Mouse (Mus musculus) lung, adult 2 months (tissue): Measurements from ENCODE around the gene S100a3.

ENCODE experiments used
- CTCF ChIP-seq: fragments of 200-500 bp; IDR thresholded peaks from 2 replicates; pipeline ENCODE4 v1.5.1; 2011; ENCODE audit warnings: mild to moderate bottlenecking, low read length, control low read depth; ENCODE audit not compliant: insufficient read depth
- POLR2A ChIP-seq: fragments of 200-500 bp; IDR thresholded peaks from 2 replicates; pipeline ENCODE4 v1.6.1; 2011; ENCODE audit warnings: low read depth, mild to moderate bottlenecking, control low read depth, low read length, borderline replicate concordance; ENCODE audit errors: extremely low read depth

- TF ChIP-seq CTCF = peak; percentile 88
- TF ChIP-seq POLR2A = no peak
Observed at GRCm38 (mm10) chr3:90585595-90585994, 25.2 kb downstream of the S100a3 start.
